Mouse (Mus musculus): Measurements from ENCODE around the gene Fgd5. TPM values are rescaled to one million over a fixed set of nuclear protein-coding genes. Genes with fewer than 3 reads are reported as not detected.

Gene Fgd5
- polyA plus RNA-seq, 1 experiment = 3.7 TPM

DNA sequence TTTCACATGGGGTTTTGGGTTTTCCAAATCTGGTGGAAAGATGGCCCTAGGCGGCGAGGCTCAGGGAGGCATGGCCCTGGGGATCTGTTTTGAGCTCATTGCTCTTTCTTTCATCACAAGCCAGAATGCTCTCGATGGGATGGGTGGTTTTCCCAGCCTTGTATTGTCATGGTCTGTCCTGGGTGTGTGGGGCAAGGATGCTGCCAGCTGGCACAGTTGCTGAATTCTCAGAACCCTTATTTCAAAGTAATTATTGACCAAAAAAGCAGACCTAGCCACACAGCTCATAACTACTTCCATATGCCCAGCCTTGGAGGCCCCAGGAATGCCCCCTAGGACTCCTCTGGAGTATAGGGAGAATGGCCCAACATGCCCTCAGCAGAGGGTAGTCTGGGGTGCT, 34.9 kb downstream of the Fgd5 start:
- WGBS = 69% methylated on average over 3 of the region's 3 CpGs
- peaks cover 6% of the 10 kb centered on the region; the same call in 1 of the 2 replicates for H3K4me1 ChIP-seq (ENCODE audit: control insufficient read depth, insufficient read depth, low read length)
- no peak overlapping the region for H3K27ac ChIP-seq (ENCODE audit: control insufficient read depth, insufficient read depth, low read depth, low read length, poor library complexity)
- no peak overlapping the region for H3K4me3 ChIP-seq (replicated peaks; ENCODE audit: control insufficient read depth, low read depth, low read length)
- TF ChIP-seq POLR2A (IDR thresholded peaks at IDR 0.05; ENCODE audit: borderline replicate concordance, control insufficient read depth, low read depth, low read length) = no peak
- no peak for TF ChIP-seq CTCF (IDR thresholded peaks at IDR 0.05; ENCODE audit: control insufficient read depth, insufficient read depth, low read length)

DNA sequence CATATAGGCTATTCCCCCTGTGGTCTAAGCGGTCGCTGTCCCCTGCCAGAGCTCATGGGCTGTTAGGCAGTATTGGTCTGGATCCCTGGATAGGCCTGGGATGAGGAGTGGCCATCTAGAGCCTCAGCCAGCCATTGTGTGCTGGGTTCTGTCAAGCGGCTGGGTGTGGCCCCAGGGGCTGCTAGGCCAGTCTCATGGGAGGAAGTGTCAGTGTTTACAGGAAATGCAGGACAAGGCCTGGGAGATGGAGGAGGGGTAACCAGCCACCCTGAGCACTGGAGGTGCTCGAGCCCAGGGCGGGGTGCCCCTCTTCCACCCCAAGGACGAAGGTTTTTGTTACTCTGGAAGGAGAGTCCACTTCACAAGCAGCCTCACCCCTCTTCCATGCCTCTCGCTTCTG, 36.3 kb downstream of the Fgd5 start:
- no peak for TF ChIP-seq CTCF (IDR thresholded peaks at IDR 0.05; ENCODE audit: control insufficient read depth, insufficient read depth, low read length)
- no peak for TF ChIP-seq POLR2A (IDR thresholded peaks at IDR 0.05; ENCODE audit: borderline replicate concordance, control insufficient read depth, low read depth, low read length)
- peaks cover 6% of the 10 kb centered on the region; the same call in 1 of the 2 replicates for H3K4me1 ChIP-seq (ENCODE audit: control insufficient read depth, insufficient read depth, low read length)
- no peak overlapping the region for H3K27ac ChIP-seq (ENCODE audit: control insufficient read depth, insufficient read depth, low read depth, low read length, poor library complexity)
- WGBS = 69% methylated on average over 7 of the region's 7 CpGs
- H3K4me3 ChIP-seq (replicated peaks; ENCODE audit: control insufficient read depth, low read depth, low read length) = no peak overlapping the region

DNA sequence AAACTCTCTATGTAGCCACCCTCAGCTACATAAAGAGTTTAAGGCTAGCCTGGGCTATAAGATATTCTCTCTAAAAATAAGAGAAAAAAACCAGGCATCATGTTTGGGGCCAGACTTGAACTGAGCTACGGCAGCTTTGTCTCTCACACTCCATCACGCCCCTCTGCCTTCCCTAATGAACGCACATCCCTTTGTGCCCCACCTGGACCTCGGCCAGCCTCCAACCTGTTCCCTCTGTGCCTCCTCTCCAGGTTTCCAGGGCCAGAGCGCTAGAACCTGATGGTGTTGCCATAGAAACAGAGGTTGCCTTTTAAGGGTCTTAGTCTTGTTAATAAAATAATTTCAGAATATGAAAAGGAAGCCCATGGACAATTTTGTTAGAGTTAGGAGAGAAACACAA, 37.2 kb downstream of the Fgd5 start:
- Histone ChIP-seq H3K4me3 (replicated peaks; ENCODE audit: control insufficient read depth, low read depth, low read length) (no peak overlapping the region), H3K4me1 (ENCODE audit: control insufficient read depth, insufficient read depth, low read length) (peaks cover 6% of the 10 kb centered on the region; the same call in 1 of the 2 replicates), H3K27ac (ENCODE audit: control insufficient read depth, insufficient read depth, low read depth, low read length, poor library complexity) (no peak overlapping the region)
- no peak for TF ChIP-seq CTCF (IDR thresholded peaks at IDR 0.05; ENCODE audit: control insufficient read depth, insufficient read depth, low read length)
- TF ChIP-seq POLR2A (IDR thresholded peaks at IDR 0.05; ENCODE audit: borderline replicate concordance, control insufficient read depth, low read depth, low read length) = no peak
- 83% methylated on average over 5 of the region's 5 CpGs for WGBS

DNA sequence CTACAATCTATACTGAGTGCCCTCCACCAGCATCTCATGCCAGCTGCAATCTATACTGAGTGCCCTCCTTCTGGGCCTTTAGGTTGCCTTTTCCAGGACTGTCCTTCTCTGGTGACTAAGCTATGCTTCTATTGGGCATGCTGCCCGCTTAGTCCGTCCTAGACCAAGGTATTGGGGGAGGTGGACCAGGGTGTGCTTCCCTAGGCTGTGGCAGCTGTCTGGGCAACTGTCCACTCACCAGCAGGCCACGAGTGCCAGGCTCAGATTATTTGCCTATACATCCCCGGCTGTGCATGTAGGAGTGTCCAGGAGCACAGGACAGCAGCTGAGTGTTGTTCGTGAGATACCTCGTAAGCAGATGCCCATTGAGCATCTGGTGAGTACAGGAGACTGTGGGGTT, 38.1 kb downstream of the Fgd5 start:
- Histone ChIP-seq H3K4me3 (replicated peaks; ENCODE audit: control insufficient read depth, low read depth, low read length) (no peak overlapping the region), H3K27ac (ENCODE audit: control insufficient read depth, insufficient read depth, low read depth, low read length, poor library complexity) (no peak overlapping the region), H3K4me1 (ENCODE audit: control insufficient read depth, insufficient read depth, low read length) (peaks cover 6% of the 10 kb centered on the region; the same call in 1 of the 2 replicates)
- 76% methylated on average over 6 of the region's 6 CpGs for WGBS
- TF ChIP-seq POLR2A (IDR thresholded peaks at IDR 0.05; ENCODE audit: borderline replicate concordance, control insufficient read depth, low read depth, low read length) (no peak), CTCF (IDR thresholded peaks at IDR 0.05; ENCODE audit: control insufficient read depth, insufficient read depth, low read length) (no peak)

DNA sequence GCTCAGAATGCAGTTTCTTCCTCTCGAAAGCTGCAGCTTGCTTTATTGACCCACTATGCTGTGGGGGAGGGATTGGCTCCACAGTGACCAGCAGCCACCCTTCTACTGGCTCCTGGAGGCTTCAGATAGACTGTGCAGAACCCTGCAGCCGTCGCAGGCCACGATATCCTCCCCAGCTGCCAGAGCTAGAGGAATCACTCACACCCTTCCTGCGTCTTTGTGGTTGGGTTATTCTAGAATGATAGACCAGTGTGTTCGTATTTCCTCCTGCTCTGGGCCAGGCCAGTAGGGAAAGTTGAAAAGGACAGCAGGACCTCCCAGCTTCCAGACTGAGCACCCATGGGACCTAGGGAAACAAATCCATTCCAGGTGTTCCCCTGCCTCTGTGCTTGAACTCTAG, 39.7 kb downstream of the Fgd5 start:
- TF ChIP-seq CTCF (IDR thresholded peaks at IDR 0.05; ENCODE audit: control insufficient read depth, insufficient read depth, low read length) (no peak), POLR2A (IDR thresholded peaks at IDR 0.05; ENCODE audit: borderline replicate concordance, control insufficient read depth, low read depth, low read length) (no peak)
- WGBS = 19% methylated on average over 6 of the region's 6 CpGs
- Histone ChIP-seq H3K4me3 (replicated peaks; ENCODE audit: control insufficient read depth, low read depth, low read length) (no peak overlapping the region), H3K4me1 (ENCODE audit: control insufficient read depth, insufficient read depth, low read length) (peaks cover 4% of the 10 kb centered on the region; the same call in 1 of the 2 replicates), H3K27ac (ENCODE audit: control insufficient read depth, insufficient read depth, low read depth, low read length, poor library complexity) (no peak overlapping the region)

DNA sequence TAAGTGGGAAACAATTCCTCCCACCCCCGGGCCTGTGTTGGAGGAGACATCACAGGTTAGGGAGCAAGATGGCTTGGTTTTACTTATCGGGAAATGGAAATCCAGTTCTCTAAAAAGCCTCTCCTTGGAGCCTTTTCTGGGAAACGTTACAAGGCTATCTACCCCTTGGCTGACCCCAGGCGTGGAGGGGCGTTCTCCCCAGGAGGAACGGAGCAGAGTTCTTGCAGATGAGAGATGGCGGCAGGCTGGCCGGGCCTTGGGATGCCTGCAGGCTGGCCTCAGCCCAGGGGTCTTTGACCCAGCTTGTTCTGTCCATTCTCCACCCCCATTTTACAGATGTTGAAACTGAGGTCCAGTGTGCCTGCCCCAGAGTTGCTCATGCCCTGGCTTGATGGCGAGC, 42.4 kb downstream of the Fgd5 start:
- TF ChIP-seq CTCF (IDR thresholded peaks at IDR 0.05; ENCODE audit: control insufficient read depth, insufficient read depth, low read length) (no peak), POLR2A (IDR thresholded peaks at IDR 0.05; ENCODE audit: borderline replicate concordance, control insufficient read depth, low read depth, low read length) (no peak)
- Histone ChIP-seq H3K4me1 (ENCODE audit: control insufficient read depth, insufficient read depth, low read length) (no peaks in the 10 kb centered on the region), H3K4me3 (replicated peaks; ENCODE audit: control insufficient read depth, low read depth, low read length) (no peak overlapping the region), H3K27ac (ENCODE audit: control insufficient read depth, insufficient read depth, low read depth, low read length, poor library complexity) (no peak overlapping the region)
- 82% methylated on average over 9 of the region's 9 CpGs for WGBS

DNA sequence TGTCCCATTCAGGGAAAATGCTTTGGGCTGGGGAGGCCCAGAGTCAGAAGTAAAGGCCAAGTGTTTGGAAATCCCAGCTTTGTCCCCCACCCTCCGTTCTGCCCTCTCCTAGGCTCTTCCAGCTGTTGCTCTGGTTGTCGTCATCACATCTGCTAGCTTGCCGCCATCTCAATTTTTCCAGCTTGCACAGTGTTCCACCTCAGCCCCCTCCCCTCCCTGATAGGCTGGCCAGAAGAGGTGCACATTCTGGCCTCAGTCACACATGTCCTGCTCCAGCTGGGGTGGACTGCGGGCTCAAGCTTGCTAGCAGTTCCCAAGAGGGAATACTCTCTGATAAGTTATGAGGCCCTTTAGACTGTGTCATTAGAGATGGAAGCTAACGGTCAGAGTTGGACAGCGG, 42.8 kb downstream of the Fgd5 start:
- 88% methylated on average over 6 of the region's 6 CpGs for WGBS
- no peak overlapping the region for H3K4me3 ChIP-seq (replicated peaks; ENCODE audit: control insufficient read depth, low read depth, low read length)
- TF ChIP-seq CTCF (IDR thresholded peaks at IDR 0.05; ENCODE audit: control insufficient read depth, insufficient read depth, low read length) (no peak), POLR2A (IDR thresholded peaks at IDR 0.05; ENCODE audit: borderline replicate concordance, control insufficient read depth, low read depth, low read length) (no peak)
- H3K4me1 ChIP-seq (ENCODE audit: control insufficient read depth, insufficient read depth, low read length) = no peaks in the 10 kb centered on the region
- H3K27ac ChIP-seq (ENCODE audit: control insufficient read depth, insufficient read depth, low read depth, low read length, poor library complexity) = no peak overlapping the region

DNA sequence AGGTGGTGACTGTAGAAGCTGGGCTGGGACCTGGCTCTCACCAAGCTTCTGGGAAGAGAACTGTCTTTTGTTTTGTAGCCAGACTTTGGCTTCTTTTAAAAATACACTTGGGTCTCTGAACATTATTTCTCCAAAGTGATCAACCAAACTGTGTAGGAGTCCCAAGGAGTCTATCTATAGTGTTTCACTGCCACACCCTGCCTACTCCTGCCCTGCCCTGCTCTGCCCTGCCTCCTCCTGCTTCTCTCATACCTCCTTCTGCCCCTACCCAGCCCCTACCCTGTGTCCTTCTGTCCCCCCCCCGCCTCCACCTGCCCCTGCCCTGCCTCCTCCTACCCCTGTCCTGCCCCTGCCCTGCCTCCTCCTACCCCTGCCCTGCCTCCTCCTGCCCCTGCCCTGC, 46.6 kb downstream of the Fgd5 start:
- no peak overlapping the region for H3K27ac ChIP-seq (ENCODE audit: control insufficient read depth, insufficient read depth, low read depth, low read length, poor library complexity)
- no peak overlapping the region for H3K4me3 ChIP-seq (replicated peaks; ENCODE audit: control insufficient read depth, low read depth, low read length)
- H3K4me1 ChIP-seq (ENCODE audit: control insufficient read depth, insufficient read depth, low read length) = no peaks in the 10 kb centered on the region
- no peak for TF ChIP-seq CTCF (IDR thresholded peaks at IDR 0.05; ENCODE audit: control insufficient read depth, insufficient read depth, low read length)
- no peak for TF ChIP-seq POLR2A (IDR thresholded peaks at IDR 0.05; ENCODE audit: borderline replicate concordance, control insufficient read depth, low read depth, low read length)
- no CpG with 5 or more reads among the region's 1 CpGs for WGBS

DNA sequence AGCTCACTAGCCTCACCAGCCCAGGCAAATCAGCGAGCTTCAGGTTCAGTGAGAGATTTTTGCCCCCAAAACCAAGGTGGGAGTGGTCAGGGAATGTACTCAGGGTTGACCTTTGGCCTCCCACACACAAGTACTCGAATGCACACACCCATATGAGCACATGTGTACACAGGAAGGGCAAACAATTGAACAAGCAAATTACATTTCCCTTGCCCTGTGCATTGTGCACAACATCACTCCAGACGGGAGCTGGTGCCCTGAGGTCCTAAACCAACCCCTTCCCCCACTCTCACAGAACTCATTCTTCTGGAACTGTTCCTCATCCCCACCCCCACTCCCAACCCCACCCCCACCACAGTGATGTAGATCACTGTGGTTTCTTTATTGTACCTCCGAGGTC, 48.7 kb downstream of the Fgd5 start:
- TF ChIP-seq CTCF (IDR thresholded peaks at IDR 0.05; ENCODE audit: control insufficient read depth, insufficient read depth, low read length) = no peak
- TF ChIP-seq POLR2A (IDR thresholded peaks at IDR 0.05; ENCODE audit: borderline replicate concordance, control insufficient read depth, low read depth, low read length) = no peak
- H3K4me3 ChIP-seq (replicated peaks; ENCODE audit: control insufficient read depth, low read depth, low read length) = no peak overlapping the region
- WGBS = 73% methylated on average over 4 of the region's 4 CpGs
- H3K27ac ChIP-seq (ENCODE audit: control insufficient read depth, insufficient read depth, low read depth, low read length, poor library complexity) = no peak overlapping the region
- H3K4me1 ChIP-seq (ENCODE audit: control insufficient read depth, insufficient read depth, low read length) = no peaks in the 10 kb centered on the region

All from bone marrow, adult 2 months (tissue).